Mouse (Mus musculus): ENCODE data around the gene Defb35.
"Not testable (repeated sequence)": the region's sequence is repeated elsewhere in the genome, so short reads cannot be mapped to it uniquely, and the experiment has no call there.

The Defb35 gene

GRCm38 (mm10) chr8:21938052-21938451 is at the start of gene Defb35:
Defb35 (plus strand) TSS chr8:21938352.
- DNase-seq (ENCODE audit: low read depth, low spot score): not testable (repeated sequence)

- not testable (repeated sequence) for DNase-seq (ENCODE audit: low read depth, low spot score)
Observed at GRCm38 (mm10) chr8:21906290-21906689, 31.9 kb upstream of the Defb35 start, which contains the start of gene Defb11. Defb11 (minus strand) TSS chr8:21906412.

GRCm38 (mm10) chr8:21911931-21912330 is 26.2 kb upstream of the Defb35 start:
- no peak for DNase-seq (ENCODE audit: low read depth, low spot score)

- no peak for DNase-seq (ENCODE audit: low read depth, low spot score)
Observed at GRCm38 (mm10) chr8:21912554-21912953, 25.6 kb upstream of the Defb35 start.

GRCm38 (mm10) chr8:21915625-21916024 is 22.5 kb upstream of the Defb35 start:
- DNase-seq (ENCODE audit: low read depth, low spot score): no peak

GRCm38 (mm10) chr8:21930754-21931153 is 7.4 kb upstream of the Defb35 start:
- DNase-seq (ENCODE audit: low read depth, low spot score): not testable (repeated sequence)

DNA sequence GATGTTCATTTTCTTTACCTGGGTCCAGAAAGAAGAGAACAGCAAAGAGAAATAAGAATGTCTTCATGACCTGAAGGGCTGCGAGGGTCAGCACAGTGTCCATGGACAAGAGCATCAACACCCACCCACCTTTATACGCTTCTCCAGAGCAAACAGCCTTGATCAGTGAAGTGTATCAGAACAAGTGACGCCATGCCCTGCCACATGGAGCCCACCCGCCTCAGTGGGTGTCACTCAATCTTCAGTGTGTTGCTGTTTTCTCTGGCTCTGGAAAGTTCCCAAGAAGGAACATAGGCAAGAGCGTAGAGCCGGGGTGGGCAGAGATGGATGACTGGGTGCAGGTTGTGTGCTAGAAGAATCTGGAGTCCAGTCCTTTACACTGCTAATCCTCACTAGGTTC is 5.5 kb upstream of the Defb35 start, which contains the start of gene Defb15:
TSS of gene Defb15 (minus strand) at position 101 of the 400 bp plus-strand sequence.
- DNase-seq (ENCODE audit: low read depth, low spot score): no peak

DNA sequence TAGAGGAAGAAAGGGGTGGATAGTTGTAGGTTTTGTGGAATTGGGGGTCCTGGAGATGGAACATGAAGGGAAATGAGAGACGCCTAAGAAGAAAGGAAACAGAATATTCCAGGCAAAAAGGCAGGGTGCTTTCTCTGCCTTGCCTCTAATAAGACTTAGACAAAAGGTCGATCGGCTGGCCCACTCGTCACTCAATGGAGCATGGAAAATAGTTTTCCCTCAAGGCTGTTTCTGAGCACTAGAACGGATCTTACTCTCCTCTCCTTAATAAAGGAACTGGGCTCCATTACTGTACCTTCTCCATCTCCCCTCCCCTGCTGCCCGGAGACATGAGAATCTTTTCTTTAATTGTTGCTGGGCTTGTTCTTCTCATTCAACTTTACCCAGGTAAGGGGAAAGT is 8.3 kb downstream of the Defb35 start, which contains the start of gene Defb13:
TSS of gene Defb13 (plus strand) at position 301 of the 400 bp plus-strand sequence.
- DNase-seq (ENCODE audit: low read depth, low spot score): no peak

GRCm38 (mm10) chr8:21947311-21948017 is 9.3 kb downstream of the Defb35 start:
- DNase-seq (ENCODE audit: low read depth, low spot score): no peak

DNA sequence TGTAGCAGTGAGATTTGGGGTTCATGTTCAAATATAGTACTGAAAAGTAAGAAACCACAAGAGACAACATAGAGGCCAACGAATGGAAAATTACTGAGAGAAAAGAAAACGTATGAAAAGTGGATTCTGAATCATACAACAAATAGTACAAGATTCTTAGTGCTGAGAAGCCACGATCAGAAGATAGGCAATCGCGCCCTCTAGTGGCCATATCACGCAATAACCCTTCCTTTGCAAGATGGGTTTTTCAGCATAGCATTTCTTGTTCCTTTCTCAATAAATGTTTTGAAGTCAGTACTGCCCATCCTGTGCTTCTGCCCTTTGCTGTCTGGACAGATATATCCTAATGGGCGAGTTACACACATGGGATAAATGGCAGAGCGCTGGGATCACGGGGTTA is 17.2 kb downstream of the Defb35 start:
- no peak for DNase-seq (ENCODE audit: low read depth, low spot score)

DNA sequence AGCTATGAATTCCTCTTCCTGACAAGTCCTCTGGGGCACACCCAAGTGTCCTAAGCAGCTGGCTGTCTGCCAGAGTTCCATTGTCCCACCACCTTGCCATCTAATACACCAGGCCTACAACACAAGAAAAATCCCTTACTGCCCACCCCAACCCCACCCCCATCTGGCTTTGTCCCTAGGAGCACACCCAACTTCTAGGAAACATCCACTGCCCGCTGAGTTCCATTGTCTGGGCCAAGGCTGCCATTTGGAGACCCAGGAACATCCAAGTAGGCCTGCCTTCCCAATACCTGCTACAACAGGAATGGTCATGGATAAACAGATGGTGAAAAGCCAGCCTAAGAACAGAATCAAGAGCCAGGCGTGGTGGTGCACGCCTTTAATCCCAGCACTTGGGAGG is 18.2 kb downstream of the Defb35 start:
- no peak for DNase-seq (ENCODE audit: low read depth, low spot score)

- no peak for DNase-seq (ENCODE audit: low read depth, low spot score)
Observed at GRCm38 (mm10) chr8:21958414-21958813, 20.3 kb downstream of the Defb35 start, which contains the start of gene Fam90a1a. Fam90a1a (plus strand) TSS chr8:21958714.

GRCm38 (mm10) chr8:21966646-21967045 is 28.5 kb downstream of the Defb35 start:
- DNase-seq (ENCODE audit: low read depth, low spot score): no peak

- DNase-seq (ENCODE audit: low read depth, low spot score): no peak
Observed at GRCm38 (mm10) chr8:21969475-21969874, 31.3 kb downstream of the Defb35 start, which contains the start of gene Ccdc70. Ccdc70 (plus strand) TSS chr8:21969775.

DNA sequence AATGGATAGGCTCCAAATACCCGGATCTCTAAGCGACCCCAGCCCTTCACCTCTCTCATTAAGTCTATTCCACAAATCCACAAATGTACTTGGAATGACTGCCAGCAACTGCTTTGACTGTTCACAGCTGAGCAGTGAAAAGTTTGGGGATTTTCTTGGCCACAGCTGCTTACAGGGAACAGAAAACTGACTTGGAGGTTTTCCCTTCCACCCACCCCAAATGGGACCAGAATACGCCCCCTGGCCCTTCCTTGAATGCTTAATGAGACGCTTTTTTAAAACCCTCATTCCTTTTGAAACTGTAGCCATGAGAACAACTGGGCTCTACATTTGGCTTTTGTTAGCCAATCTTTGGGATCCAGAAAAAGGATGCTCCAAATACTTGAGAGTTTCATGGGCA is 40.0 kb downstream of the Defb35 start:
- DNase-seq (ENCODE audit: low read depth, low spot score): no peak

- DNase-seq (ENCODE audit: low read depth, low spot score): peak; percentile 13
Observed at GRCm38 (mm10) chr8:21981664-21982337, 43.6 kb downstream of the Defb35 start.

Measured in retina, adult 2 months (tissue).